Mouse (Mus musculus) gastrocnemius, postnatal 36 days (tissue): ENCODE measurements around the gene Swi5. TPM values are rescaled to one million over a fixed set of nuclear protein-coding genes. Genes with fewer than 3 reads are reported as not detected.
"Not testable (repeated sequence)": the region's sequence is repeated elsewhere in the genome, so short reads cannot be mapped to it uniquely, and the experiment has no call there.

Source experiments
- DNase-seq, 2 experiments: peaks; one replicate each; pipeline ENCODE4 v3.0.0; 2022
- intact Hi-C: fragments of 180-260 bp; cut with DNase I; formaldehyde crosslinking; loops from one replicate; pipeline ENCODE4 v1.15.1; 2025
- total RNA-seq, 2 experiments: library from RNA; stranded (reverse); gene quantifications; 2 replicates each; pipeline ENCODE4 v1.2.3; 2021

Gene Swi5
- total RNA-seq, 2 experiments from 2014 or later = 97.6 to 126 TPM

GRCm38 (mm10) chr2:32312318-32312964 is 24.6 kb upstream of the Swi5 start:
- peak in 1 of 2 experiments; percentile 71 for DNase-seq
- intact Hi-C loops = no loop called here

- intact Hi-C loops = no loop called here
- no peak for DNase-seq
Measured at GRCm38 (mm10) chr2:32311443-32312317, 23.8 kb upstream of the Swi5 start.

GRCm38 (mm10) chr2:32310096-32310845 is 22.4 kb upstream of the Swi5 start:
- intact Hi-C loops = no loop called here
- DNase-seq = no peak

GRCm38 (mm10) chr2:32308870-32309568 is 21.1 kb upstream of the Swi5 start:
- intact Hi-C loops = no loop called here
- no peak for DNase-seq

- intact Hi-C loops = no loop called here
- DNase-seq = no peak
Measured at GRCm38 (mm10) chr2:32307941-32308760, 20.3 kb upstream of the Swi5 start.

- intact Hi-C loops = no loop called here
- DNase-seq = no peak
Measured at GRCm38 (mm10) chr2:32307247-32307798, 19.4 kb upstream of the Swi5 start.

- intact Hi-C loops = no loop called here
Measured at GRCm38 (mm10) chr2:32306176-32306575, 18.3 kb upstream of the Swi5 start.

GRCm38 (mm10) chr2:32305668-32306067 is 17.8 kb upstream of the Swi5 start:
- intact Hi-C loops = no loop called here
- no peak for DNase-seq

More at GRCm38 (mm10) chr2:32306176-32306575, 18.3 kb upstream of the Swi5 start:
- DNase-seq = no peak

GRCm38 (mm10) chr2:32304145-32304832 is 16.4 kb upstream of the Swi5 start:
- intact Hi-C loops = loop anchor here (5.0 kb wide), 1 partner anchor 183 kb away; no protein-coding TSS in a partner anchor
- DNase-seq = no peak

GRCm38 (mm10) chr2:32302952-32303351 is 15.1 kb upstream of the Swi5 start:
- intact Hi-C loops = loop anchor here (5.0 kb wide), 1 partner anchor 184 kb away; no protein-coding TSS in a partner anchor
- DNase-seq = no peak

GRCm38 (mm10) chr2:32299469-32299868 is 11.6 kb upstream of the Swi5 start:
- intact Hi-C loops = no loop called here
- no peak for DNase-seq

- intact Hi-C loops, DNase-seq: not testable (repeated sequence)
Measured at GRCm38 (mm10) chr2:32295842-32296241, 8.0 kb upstream of the Swi5 start.

GRCm38 (mm10) chr2:32295285-32295684 is 7.4 kb upstream of the Swi5 start:
- no peak for DNase-seq
- intact Hi-C loops = no loop called here

- intact Hi-C loops = no loop called here
- peak; percentile 57 to 58 for DNase-seq
Measured at GRCm38 (mm10) chr2:32294348-32294747, 6.5 kb upstream of the Swi5 start.

- intact Hi-C loops = loop anchor here (5.0 kb wide), 1 partner anchor 152 kb away; no protein-coding TSS in a partner anchor
- no peak for DNase-seq
Measured at GRCm38 (mm10) chr2:32289578-32289977, 1.7 kb upstream of the Swi5 start.

- intact Hi-C loops = loop anchor here (5.0 kb wide), 1 partner anchor 151 kb away; no protein-coding TSS in a partner anchor
- DNase-seq = no peak
Measured at GRCm38 (mm10) chr2:32288371-32288931, 576 bp upstream of the Swi5 start.

- intact Hi-C loops = loop anchor here (5.0 kb wide), 1 partner anchor 150 kb away; no protein-coding TSS in a partner anchor
- no peak for DNase-seq
Measured at GRCm38 (mm10) chr2:32287334-32287840, 488 bp downstream of the Swi5 start, which contains the start of gene Golga2. Golga2 (plus strand) TSS chr2:32287384.

GRCm38 (mm10) chr2:32283986-32284385 is 3.9 kb downstream of the Swi5 start:
- DNase-seq = no peak
- intact Hi-C loops = loop anchor here (2.0 kb wide), 1 partner anchor 23 kb away; the partner anchor contains the start of gene Uck1
